Mouse (Mus musculus) kidney, adult 2 months (tissue): Measurements from ENCODE around the gene Nsun2.

Experiments
- CTCF ChIP-seq: fragments of 200-500 bp; conservative IDR thresholded peaks from 2 replicates; pipeline ENCODE4 v1.5.1; 2011; ENCODE audit warnings: low read depth, mild to moderate bottlenecking, control low read depth, low read length, moderate library complexity, mixed read lengths; ENCODE audit not compliant: insufficient read depth, insufficient read length
- POLR2A ChIP-seq: fragments of 200-500 bp; IDR thresholded peaks from one replicate; pipeline ENCODE4 v1.6.1; 2011; ENCODE audit warnings: low read depth, low read length, control low read depth

DNA sequence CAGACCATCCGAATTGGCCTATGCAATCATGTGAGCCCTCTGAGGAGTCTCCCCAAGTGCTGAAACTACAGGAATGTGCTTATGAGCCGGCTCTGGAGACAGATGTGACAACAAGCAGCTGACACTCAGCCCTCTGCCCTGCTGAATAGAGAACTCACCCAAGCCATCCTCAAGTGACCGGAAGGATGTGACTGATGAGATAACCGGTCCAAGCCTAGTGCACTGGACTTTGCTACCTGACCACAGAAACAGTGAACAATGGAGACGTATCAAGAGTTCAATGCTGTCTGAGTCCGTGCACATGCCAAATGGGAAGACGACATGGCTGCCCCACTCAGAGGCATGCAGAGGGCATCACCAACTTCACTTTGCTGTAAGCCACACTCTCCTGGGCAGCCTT lies 5.0 kb upstream of the Nsun2 start:
- TF ChIP-seq CTCF (no peak), POLR2A (no peak)
